Mouse (Mus musculus): ENCODE measurements at regions not wholly inside any gene's neighbourhood (a gene's known extent, or its start where the extent isn't known, plus 50 kb on each side); places are given as distances from the start of the nearest gene placed in this dataset.

DNA sequence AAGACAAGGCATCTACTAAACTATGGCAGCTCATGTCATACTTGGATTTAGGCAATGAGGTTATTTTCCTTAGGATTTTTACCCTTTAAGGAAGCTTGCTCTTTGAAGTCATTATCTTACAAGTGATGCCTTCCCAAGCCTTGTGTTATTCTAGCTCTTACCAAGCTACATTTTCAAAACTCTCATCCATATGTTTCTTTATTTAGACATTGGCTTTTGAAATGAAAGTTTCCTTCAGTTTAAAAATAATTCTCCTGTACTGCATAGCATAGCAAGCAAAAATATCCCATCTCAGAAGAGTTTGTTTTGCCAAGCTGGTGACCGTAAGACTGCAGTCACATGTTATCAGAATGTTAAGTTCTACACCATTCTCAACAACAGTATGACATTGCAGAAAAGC, 372.8 kb upstream of the Sptlc3 start:
- DNase-seq (ENCODE audit: low spot score in 2 of 2), result no peak

DNA sequence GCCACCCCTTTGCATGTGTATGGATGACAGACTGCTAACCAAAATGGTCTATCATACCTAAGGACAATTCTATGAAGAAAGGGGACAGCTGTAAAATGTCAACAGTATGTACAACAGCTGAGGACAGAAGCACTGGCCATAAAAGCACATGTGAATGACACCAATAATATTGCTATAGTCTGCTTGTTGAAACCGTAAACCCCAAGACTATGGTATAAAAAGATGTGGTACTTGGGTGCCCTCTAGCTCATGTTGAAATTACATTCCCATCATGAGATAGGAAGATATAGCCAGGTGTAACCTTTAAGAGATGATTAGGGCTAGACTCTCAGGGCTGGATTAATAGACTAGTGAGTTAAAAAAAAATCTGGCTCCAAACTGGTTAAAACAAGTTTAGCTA, 361.6 kb upstream of the Sptlc3 start:
- DNase-seq (ENCODE audit: low spot score in 2 of 2), result no peak

GRCm38 (mm10) chr2:139147004-139147403, 346.7 kb upstream of the Sptlc3 start:
- DNase-seq (ENCODE audit: low spot score in 2 of 2), result no peak

DNA sequence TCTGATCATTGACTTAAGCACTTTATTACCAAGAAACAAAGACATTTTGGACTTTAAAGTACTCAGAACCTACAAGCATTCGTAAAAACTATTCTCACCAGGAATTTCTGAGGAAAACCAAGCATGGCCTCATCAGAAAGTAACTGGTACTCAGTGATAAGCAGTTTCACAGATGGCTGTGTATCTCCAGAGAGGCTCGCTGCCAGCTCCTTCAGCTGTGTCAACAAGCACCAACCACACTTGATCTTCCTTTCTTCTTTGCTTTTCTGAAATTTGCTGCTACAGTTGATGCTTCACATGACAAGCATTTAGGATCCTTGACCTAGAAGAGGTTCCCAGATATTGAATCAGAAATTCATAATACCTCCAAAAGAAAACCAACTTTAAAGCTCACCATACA, 314.1 kb upstream of the Sptlc3 start:
- DNase-seq (ENCODE audit: low spot score in 2 of 2), result no peak

DNA sequence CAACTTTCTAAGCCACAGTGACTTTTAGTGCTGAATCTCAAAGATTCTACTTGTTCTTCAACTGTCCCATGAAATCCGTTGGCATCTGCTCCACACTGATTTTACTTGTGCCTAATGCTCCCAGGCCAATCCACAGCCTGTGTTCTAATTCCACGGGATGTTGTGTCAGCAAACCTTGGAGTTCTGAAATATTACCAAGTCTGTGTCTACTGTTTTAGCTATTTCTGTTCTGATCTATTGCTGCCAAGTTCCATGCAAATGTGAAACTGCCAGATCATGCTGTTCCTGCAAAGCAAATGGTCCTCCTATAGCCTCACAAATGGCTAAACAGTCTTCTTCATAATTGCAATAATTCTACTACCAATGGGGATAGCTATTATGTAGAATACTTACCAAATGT, 295.4 kb upstream of the Sptlc3 start:
- no peak for DNase-seq (ENCODE audit: low spot score in 2 of 2)

DNA sequence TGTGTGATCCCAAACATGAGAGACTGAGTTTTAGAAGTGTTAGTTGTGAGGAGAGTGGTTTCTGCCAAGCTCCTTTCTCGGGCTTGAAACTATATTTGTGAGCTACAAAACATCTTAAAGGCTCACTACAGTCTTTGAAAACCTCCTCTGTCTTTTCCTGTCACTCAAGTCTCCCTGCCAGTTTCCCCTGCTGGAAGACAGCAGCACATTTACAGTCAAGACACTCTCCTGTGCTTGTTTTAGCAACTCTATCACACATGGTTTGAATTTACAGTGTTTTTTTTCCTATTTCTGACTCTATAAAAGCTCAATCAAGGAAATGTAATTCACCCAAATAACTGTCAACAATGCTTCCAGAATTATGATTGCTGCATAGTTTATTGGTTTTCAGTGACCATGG, 286.1 kb upstream of the Sptlc3 start:
- DNase-seq (ENCODE audit: low spot score in 2 of 2), result no peak

DNA sequence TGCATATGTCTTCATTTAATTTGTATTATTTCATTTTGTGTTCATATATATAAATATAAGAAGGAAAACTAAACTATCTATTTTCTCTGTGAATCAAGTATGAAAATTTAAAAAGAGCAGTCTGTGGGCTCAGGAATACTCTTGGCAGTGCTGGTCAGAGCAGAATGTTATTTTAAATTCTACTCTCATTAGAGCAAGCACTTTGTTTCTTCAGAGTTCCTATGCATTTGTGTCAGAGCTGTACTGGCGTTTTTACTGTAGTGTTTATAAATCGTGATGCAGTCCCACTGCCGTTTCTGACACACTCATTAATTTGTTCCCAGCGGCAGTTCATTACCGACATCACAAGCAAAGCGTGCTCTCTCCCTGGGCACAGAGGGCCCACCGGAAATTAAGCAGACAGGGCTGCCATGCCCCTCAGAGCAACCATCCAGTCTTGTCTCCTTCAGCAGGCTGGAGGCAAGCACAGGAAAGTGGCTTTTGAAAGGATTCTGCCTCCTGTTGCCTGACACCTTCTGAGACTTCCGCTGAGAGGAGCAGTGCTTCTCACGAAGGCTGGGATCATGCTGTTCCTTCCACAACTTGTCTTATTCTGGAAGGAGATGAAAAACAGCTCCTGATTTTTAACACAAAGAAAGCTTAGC, 272.8 kb upstream of the Sptlc3 start:
- no peak for DNase-seq (ENCODE audit: low spot score in 2 of 2)

DNA sequence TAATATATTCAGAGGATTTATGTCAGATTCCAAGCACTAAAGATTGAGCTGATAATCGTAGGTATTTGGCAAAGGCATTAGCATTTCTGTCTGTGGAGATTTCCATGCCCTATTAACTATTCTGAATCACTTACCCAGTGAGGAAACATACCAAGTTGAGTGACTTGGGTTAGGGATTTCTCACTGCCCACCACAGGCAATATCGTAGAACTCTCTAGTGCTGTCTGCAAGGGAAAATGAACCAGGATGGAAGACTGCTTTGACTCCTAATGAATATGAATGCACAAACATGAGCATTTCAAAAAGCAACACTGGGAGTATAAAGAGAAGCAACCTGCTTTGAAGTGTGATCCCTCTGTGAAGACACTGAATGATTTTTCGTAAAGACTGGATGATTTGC, 263.3 kb upstream of the Sptlc3 start:
- DNase-seq (ENCODE audit: low spot score in 2 of 2), result no peak

DNA sequence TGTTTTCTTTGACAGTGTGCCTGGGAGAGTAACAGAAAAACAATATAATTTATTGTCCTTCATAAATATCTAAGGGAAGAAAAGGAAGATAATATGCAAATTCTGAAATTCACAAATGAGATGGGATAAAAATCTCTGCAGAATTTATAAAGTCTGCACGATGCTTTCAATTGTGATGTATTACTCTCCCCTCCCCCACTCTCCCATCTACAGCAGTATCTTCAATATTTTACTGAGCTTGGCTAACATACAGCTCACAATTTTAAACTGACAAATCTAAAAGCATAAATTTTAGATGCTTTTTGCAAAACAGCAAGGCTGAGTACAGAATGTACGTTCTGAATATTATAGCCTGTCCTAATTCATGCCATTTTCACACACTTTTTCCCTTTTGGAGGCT, 243.6 kb upstream of the Sptlc3 start:
- no peak for DNase-seq (ENCODE audit: low spot score in 2 of 2)

DNA sequence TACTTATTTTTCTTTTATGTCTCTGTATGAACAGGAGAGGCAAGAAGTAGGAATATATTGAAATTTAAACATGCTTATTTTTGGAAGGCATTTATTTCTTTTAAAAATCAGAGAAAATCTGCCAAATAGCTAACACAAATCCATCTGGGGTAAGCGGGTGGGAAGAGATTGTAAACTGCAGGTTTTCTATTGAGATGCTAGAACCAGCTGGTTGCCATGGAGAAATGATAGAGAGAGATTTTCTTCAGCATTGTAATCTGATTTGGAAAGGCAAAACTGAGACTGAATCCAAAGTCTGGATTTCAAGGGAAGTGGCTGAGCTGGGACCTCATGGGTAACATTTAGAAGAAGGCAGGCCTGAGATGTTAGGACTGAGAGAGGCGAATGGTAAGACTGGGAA, 226.6 kb upstream of the Sptlc3 start:
- no peak for DNase-seq (ENCODE audit: low spot score in 2 of 2)

- DNase-seq (ENCODE audit: low spot score in 2 of 2), result no peak
Measured at GRCm38 (mm10) chr2:139276581-139276980, 217.1 kb upstream of the Sptlc3 start.

GRCm38 (mm10) chr2:139277571-139277970, 216.1 kb upstream of the Sptlc3 start:
- DNase-seq (ENCODE audit: low spot score in 2 of 2), result no peak

DNA sequence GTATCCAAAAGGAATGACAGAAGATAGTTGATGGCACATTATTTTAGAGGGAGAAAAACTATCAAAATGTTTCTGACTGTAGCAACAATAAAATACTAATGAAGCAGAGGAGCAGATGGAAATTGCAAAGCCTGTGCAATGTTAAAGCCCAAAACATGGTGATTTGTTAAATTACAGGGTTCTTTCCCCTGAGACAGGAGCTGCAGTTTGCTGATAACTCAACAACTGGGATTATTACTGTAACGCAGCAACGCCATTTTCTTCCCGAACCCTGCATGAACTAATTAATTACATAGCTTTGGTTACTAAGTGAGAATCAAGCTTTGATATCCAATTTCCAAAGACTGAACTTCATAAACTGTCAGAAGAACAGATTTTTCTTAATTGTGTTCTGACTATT, 212.7 kb upstream of the Sptlc3 start:
- DNase-seq (ENCODE audit: low spot score in 2 of 2), result no peak

GRCm38 (mm10) chr2:139284315-139284714, 209.4 kb upstream of the Sptlc3 start:
- no peak for DNase-seq (ENCODE audit: low spot score in 2 of 2)

- DNase-seq (ENCODE audit: low spot score in 2 of 2), result no peak
Measured at GRCm38 (mm10) chr2:139286446-139286845, 207.3 kb upstream of the Sptlc3 start.

DNA sequence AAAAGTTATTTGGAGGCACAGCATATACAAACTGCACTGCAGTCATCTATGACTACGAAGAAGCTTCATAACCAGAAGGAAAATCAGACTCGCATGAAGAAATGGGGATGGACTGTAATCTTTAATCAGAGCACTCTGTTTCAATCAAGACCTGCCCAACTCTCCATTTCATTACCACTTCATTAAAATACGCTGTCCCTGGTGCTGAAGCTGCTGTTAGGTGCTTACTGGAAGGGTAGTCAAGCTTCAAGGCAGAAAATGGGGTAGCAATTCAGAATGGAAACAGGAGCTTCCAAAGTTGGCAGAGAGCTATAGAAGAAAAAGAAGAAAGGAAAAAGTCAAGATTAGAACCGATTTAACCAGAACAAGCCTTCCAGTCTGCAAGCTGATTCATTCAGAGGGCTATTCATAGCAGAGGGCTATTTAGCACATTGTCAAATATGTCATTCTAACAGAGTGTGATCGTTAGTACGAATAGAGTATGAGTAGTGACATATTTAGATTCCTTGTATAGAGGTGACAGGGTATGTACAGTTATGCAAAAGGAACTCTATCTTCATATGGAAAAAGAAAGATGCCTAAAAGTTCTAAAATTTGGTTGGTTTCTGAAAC, 195.1 kb upstream of the Sptlc3 start:
- no peak for DNase-seq (ENCODE audit: low spot score in 2 of 2)

DNA sequence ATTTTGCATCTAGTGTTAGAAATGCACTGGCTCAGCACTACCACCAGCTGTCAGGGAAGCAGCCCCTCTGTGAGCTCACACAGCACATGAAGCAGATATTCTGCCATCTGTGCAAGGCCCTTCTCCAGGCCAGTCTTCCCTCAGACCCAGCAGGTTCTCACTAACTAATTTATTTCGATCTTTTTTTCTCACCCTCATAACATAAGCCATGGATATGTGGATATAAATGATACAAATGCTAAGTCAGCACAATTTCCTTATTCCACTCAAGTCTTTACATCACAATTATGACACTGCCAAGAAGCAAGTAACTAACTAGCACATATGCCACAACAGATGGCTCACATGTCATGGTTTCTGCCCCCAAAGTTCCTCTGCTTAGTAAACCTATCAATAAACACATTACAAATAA, 182.3 kb upstream of the Sptlc3 start:
- no peak for DNase-seq (ENCODE audit: low spot score in 2 of 2)

GRCm38 (mm10) chr2:139312053-139312452, 181.7 kb upstream of the Sptlc3 start:
- no peak for DNase-seq (ENCODE audit: low spot score in 2 of 2)

- DNase-seq (ENCODE audit: low spot score in 2 of 2), result no peak
Measured at GRCm38 (mm10) chr2:139322509-139322908, 171.2 kb upstream of the Sptlc3 start.

GRCm38 (mm10) chr2:139325501-139325900, 168.2 kb upstream of the Sptlc3 start:
- DNase-seq (ENCODE audit: low spot score in 2 of 2), result no peak

GRCm38 (mm10) chr2:139334681-139335080, 159.0 kb upstream of the Sptlc3 start:
- DNase-seq (ENCODE audit: low spot score in 2 of 2), result no peak

GRCm38 (mm10) chr2:139338240-139338639, 155.5 kb upstream of the Sptlc3 start:
- DNase-seq (ENCODE audit: low spot score in 2 of 2), result no peak

DNA sequence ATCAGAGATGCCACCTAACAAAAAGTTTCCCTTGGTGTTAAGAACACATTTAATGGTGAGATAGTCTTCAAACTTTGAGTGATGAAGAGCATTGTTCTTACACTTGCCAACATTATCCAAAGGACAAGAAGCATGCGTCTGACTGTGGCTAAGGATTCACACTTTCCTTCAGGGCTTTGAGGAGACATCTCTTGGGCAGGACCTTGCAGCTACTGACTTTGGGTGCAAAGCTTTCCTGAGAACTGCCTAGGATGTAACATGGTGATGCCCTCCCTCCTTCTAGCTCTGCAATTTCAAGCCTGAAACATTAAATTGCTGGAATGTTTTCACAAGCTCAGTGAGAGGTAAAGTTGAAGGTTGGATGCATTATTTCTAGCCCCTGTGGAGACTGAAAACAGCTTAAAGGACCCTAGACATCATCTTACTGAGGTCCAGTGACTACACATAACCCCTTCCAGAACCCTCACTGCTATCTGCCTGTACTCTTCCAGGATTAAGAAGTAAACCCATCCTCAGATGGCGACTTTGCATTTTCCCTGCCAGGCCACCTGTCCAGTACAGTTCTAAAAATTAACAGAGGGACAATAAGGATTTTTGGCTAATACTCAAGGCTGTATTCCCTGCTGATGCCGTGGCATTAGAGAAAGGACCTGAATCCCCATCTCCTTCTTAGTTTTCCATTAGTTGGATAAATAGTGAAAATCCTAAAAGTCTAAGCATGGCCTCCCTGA, 137.3 kb upstream of the Sptlc3 start:
- no peak for DNase-seq (ENCODE audit: low spot score in 2 of 2)

Measured in spleen, postnatal 14 days (tissue).